Mouse (Mus musculus): ENCODE measurements around the gene Olfr1297.

Olfr1297 gene

GRCm38 (mm10) chr2:111626397-111626796 is at the start of gene Olfr1297:
Gene Olfr1297, minus strand, starts transcription at chr2:111626497.
- DNase-seq (ENCODE audit: low read depth, low spot score) = no peak

- DNase-seq (ENCODE audit: low read depth, low spot score) = no peak
Measured at GRCm38 (mm10) chr2:111661119-111661518, 34.8 kb upstream of the Olfr1297 start, which contains the start of gene Olfr1299. Gene Olfr1299, plus strand, starts transcription at chr2:111661419.

- no peak for DNase-seq (ENCODE audit: low read depth, low spot score)
Measured at GRCm38 (mm10) chr2:111649101-111649500, 22.8 kb upstream of the Olfr1297 start, which contains the start of gene Olfr1298. Gene Olfr1298, minus strand, starts transcription at chr2:111649201.

- DNase-seq (ENCODE audit: low read depth, low spot score) = no peak
Measured at GRCm38 (mm10) chr2:111569581-111569980, 56.7 kb downstream of the Olfr1297 start, which contains the start of gene Olfr1295. Gene Olfr1295, minus strand, starts transcription at chr2:111569681.
